Mouse (Mus musculus): ENCODE results near the gene Scml2.
A peak's percentile ranks its signal among the peaks of the same experiment; 100 is the strongest.
"Not testable (repeated sequence)": the region's sequence is repeated elsewhere in the genome, so short reads cannot be mapped to it uniquely, and the experiment has no call there.

The Scml2 gene

DNA sequence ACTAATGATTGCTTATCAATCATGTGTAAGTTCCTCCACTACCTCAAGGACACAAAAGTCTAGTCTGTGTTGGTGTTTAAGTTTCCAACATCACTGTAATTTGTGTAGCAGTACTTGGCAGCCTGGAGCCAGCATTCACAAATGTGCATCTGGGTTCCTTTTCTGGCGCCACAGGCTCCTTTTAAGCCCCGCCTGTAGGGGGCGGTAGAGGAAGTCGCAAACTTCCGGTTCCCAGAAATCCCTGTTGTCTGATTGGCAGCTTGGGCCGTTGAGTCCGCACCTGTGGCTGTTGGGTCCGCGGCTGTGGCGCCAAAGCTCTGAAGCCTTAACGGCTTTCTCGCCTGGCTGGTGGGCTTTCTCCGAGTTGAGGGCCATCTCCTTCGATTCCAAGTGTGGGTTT, at the start of gene Scml2:
Gene Scml2, plus strand, starts transcription at position 301 of the 400 bp plus-strand sequence.
- not testable (repeated sequence) for H3K27me3 ChIP-seq (ENCODE audit: control insufficient read depth, insufficient read depth, low read length, poor library complexity, severe bottlenecking); H3K36me3 ChIP-seq (ENCODE audit: control insufficient read depth, insufficient read depth, low read length, poor library complexity, severe bottlenecking); DNase-seq (ENCODE audit: low read depth, low spot score)

DNA sequence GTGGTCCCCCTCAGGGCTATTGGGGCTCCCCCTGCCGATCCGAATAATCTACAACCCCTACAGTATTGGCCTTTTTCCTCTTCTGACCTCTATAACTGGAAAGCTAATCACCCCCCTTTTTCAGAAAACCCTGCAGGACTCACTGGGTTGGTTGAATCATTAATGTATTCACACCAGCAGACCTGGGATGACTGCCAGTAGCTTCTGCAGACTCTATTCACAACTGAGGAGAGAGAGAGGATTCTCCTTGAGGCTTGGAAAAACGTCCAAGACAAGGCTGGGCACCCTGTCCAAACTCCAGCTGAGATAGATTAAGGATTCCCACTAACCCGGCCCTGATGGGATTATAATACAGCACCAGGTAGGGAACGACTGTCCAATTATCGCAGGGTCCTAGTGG, 41.4 kb upstream of the Scml2 start:
- not testable (repeated sequence) for H3K27me3 ChIP-seq (ENCODE audit: control insufficient read depth, insufficient read depth, low read length, poor library complexity, severe bottlenecking); DNase-seq (ENCODE audit: low read depth, low spot score); H3K36me3 ChIP-seq (ENCODE audit: control insufficient read depth, insufficient read depth, low read length, poor library complexity, severe bottlenecking)

DNA sequence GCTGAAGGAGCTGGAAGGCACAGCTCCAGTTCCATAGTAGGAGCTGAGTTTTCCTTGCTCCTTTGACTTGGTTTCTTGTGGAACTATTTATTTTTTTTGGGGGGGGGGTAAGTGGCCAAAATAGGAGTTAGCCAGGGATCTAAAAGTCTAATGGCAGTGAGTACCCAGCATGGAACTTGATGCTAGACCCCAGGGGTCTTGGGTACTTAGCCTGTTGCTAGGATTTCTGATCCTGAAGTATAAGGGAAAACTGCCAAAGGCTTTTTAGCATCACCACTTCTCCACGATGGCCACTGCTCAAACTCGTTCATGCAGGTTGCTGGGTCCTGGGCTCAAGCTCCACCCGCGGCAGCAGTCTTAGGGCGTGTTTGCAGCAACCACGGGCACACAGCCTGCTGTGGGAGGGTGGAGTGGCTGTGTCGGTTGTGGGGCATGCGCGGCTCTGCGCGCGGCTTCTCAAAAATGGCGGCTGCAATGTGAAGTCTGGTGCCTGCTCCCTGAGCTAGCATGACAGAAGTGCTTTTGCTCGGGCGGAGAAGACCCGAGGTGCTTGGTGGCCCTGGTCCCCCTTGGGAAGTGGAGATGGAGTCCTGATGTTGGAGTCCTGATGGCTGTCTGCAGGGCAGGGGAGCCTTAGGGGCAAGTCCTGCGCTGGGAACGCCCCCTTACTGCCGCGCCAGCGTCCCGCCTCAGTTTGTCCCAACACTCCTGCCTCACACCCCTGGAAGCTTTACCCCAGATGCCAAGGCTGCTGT, 45.5 kb downstream of the Scml2 start:
- peak; percentile 0 for DNase-seq (ENCODE audit: low read depth, low spot score)
- H3K36me3 ChIP-seq (ENCODE audit: control insufficient read depth, insufficient read depth, low read length, poor library complexity, severe bottlenecking), result no peaks in the 10 kb centered on the region
- no peaks in the 10 kb centered on the region for H3K27me3 ChIP-seq (ENCODE audit: control insufficient read depth, insufficient read depth, low read length, poor library complexity, severe bottlenecking)

DNA sequence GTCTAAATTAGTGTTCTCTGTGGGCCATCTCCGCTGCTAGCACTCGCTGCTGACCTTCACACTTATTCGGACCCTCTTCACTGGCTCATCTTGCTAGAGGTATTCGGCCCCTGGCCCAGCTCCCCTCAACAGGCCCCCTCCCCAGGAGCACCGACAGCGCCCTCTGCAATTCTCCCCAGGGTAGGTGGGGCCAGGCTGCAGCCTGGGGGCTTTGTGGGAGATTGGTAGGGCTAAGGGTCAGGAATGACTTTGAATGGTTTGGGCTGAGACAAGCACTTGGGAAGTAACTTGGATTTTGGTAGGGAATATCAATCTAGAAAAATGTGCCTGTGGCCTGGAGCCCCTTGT, 46.0 kb downstream of the Scml2 start:
- H3K27me3 ChIP-seq (ENCODE audit: control insufficient read depth, insufficient read depth, low read length, poor library complexity, severe bottlenecking), result no peaks in the 10 kb centered on the region
- DNase-seq (ENCODE audit: low read depth, low spot score), result no peak

DNA sequence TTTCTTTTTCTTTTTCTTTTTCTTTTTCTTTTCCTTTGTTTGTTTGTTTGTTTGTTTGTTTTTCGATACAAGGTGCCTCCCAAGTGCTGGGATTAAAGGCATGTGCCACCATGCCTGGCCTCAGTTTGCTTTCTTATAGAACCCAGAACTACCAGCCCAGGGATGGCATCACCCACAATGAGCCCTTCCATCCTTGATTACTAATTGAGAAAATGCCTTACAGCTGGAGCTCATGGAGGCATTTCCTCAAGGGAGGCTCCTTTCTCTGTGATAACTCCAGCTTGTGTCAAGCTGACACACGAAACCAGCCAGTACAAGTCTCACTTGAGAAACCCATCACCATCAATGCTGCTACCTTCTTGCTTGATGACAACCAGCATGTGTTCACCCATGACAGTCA, 170.2 kb downstream of the Scml2 start, which contains the start of gene Gm15262:
Gene Gm15262, plus strand, starts transcription at position 301 of the 400 bp plus-strand sequence.
- not testable (repeated sequence) for H3K36me3 ChIP-seq (ENCODE audit: control insufficient read depth, insufficient read depth, low read length, poor library complexity, severe bottlenecking); DNase-seq (ENCODE audit: low read depth, low spot score); H3K27me3 ChIP-seq (ENCODE audit: control insufficient read depth, insufficient read depth, low read length, poor library complexity, severe bottlenecking)

More for the DNA sequence above, 46.0 kb downstream of the Scml2 start:
- H3K36me3 ChIP-seq (ENCODE audit: control insufficient read depth, insufficient read depth, low read length, poor library complexity, severe bottlenecking), result no peaks in the 10 kb centered on the region
